Mouse (Mus musculus) c-Kit-negative CD71-positive TER-119-positive erythroid progenitor cells, embryonic 14.5 days (primary cell): Measurements from ENCODE around the gene Acot11.
"Not testable (repeated sequence)": the region's sequence is repeated elsewhere in the genome, so short reads cannot be mapped to it uniquely, and the experiment has no call there.

Source experiments
- DNase-seq: peaks from one replicate; pipeline ENCODE4 v3.0.0-alpha.2; 2013; ENCODE audit warnings: low read depth, low spot score

The Acot11 gene

GRCm38 (mm10) chr4:106778116-106778788, 26.5 kb downstream of the Acot11 start:
- DNase-seq = no peak

- no peak for DNase-seq
These were observed 27.8 kb downstream of the Acot11 start for GRCm38 (mm10) chr4:106776998-106777397.

- not testable (repeated sequence) for DNase-seq
These were observed 29.0 kb downstream of the Acot11 start for GRCm38 (mm10) chr4:106775767-106776166.

GRCm38 (mm10) chr4:106772558-106772957, 32.2 kb downstream of the Acot11 start:
- no peak for DNase-seq

GRCm38 (mm10) chr4:106769306-106769705, 35.5 kb downstream of the Acot11 start:
- DNase-seq = no peak

GRCm38 (mm10) chr4:106764166-106764565, 40.6 kb downstream of the Acot11 start:
- no peak for DNase-seq

- no peak for DNase-seq
These were observed 53.1 kb downstream of the Acot11 start for GRCm38 (mm10) chr4:106751726-106752125.

- DNase-seq = no peak
These were observed 55.1 kb downstream of the Acot11 start for GRCm38 (mm10) chr4:106749699-106750098.

GRCm38 (mm10) chr4:106747001-106747580, 57.7 kb downstream of the Acot11 start:
- DNase-seq = no peak

- no peak for DNase-seq
These were observed 58.9 kb downstream of the Acot11 start for GRCm38 (mm10) chr4:106745862-106746261.

- DNase-seq = no peak
These were observed 66.9 kb downstream of the Acot11 start for GRCm38 (mm10) chr4:106737904-106738303.

- not testable (repeated sequence) for DNase-seq
These were observed 67.9 kb downstream of the Acot11 start for GRCm38 (mm10) chr4:106736884-106737283.

GRCm38 (mm10) chr4:106733636-106734035, 71.2 kb downstream of the Acot11 start, which contains the start of gene Fam151a:
Gene Fam151a, plus strand, starts transcription at chr4:106733889.
- no peak for DNase-seq

- DNase-seq = no peak
These were observed 74.0 kb downstream of the Acot11 start, which contains the start of gene Mroh7 for GRCm38 (mm10) chr4:106730814-106731213. Gene Mroh7, minus strand, starts transcription at chr4:106730925.

- DNase-seq = no peak
These were observed 84.2 kb downstream of the Acot11 start for GRCm38 (mm10) chr4:106720631-106721030.

- no peak for DNase-seq
These were observed 91.2 kb downstream of the Acot11 start for GRCm38 (mm10) chr4:106713622-106714021.

- peak; percentile 65 for DNase-seq
These were observed 96.4 kb downstream of the Acot11 start for GRCm38 (mm10) chr4:106708408-106708807.

GRCm38 (mm10) chr4:106707957-106708356, 96.8 kb downstream of the Acot11 start:
- no peak for DNase-seq

GRCm38 (mm10) chr4:106705096-106705665, 99.6 kb downstream of the Acot11 start:
- no peak for DNase-seq

- DNase-seq = no peak
These were observed 100.4 kb downstream of the Acot11 start for GRCm38 (mm10) chr4:106704416-106704815.

GRCm38 (mm10) chr4:106703956-106704355, 100.8 kb downstream of the Acot11 start:
- no peak for DNase-seq

GRCm38 (mm10) chr4:106700798-106701197, 104.0 kb downstream of the Acot11 start:
- no peak for DNase-seq

GRCm38 (mm10) chr4:106699989-106700388, 104.8 kb downstream of the Acot11 start:
- DNase-seq = no peak
